Mouse (Mus musculus) central nervous system, embryonic 11.5 days (tissue): ENCODE measurements around the gene Mrm2. TPM values are rescaled to one million over a fixed set of nuclear protein-coding genes. Genes with fewer than 3 reads are reported as not detected.

Experiments used
- polyA plus RNA-seq: library from polyadenylated mRNA; depleted of rRNA; stranded (reverse); fragments of >200 nt; gene quantifications from 2 replicates; pipeline ENCODE4 v1.2.3, GENCODE M21; 2012; rRNA removed

The Mrm2 gene
- 14.0 and 19.0 TPM in 2 replicates for polyA plus RNA-seq

GRCm38 (mm10) chr5:140331615-140332512, at the start of gene Mrm2:
Gene Mrm2, minus strand, starts transcription at chr5:140331898.

DNA sequence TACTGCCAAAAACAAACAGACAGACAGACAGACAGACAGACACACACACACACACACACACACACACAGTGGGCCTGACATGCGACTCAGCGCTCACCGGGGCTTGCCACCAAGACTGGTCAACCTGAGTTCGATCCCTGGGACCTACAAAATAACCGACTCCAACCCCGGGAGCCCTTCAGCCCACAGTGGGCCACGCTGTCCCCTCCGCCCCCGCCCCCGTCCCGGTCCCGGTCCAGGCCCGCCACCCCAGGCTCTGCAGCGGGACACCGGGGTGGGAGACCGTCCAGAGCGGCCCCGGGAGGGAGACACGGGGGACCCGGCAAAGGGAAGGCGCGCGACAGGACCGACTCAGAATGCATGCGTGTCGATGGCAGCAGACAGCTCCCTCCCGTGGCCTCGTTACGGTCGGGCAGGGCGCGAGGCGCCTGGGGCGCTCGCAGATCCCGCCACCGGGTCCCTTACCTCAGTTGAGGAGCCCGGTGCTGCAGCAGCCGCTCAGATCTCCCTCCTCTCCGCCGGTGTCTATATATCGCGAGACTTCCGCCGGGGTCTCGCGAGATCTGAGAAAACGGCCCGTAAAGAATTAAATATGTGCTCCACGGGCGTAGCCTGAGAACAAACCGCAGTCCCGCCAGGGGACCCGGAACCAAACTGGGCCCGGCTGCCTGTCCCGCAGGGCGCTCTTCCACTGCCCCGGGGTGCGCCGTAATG, 10.5 kb downstream of the Mrm2 start, which contains the start of the genes Mad1l1 and Nudt1:
Gene Mad1l1, minus strand, starts transcription at position 511 of the 714 bp plus-strand sequence.
Gene Nudt1, plus strand, starts transcription at position 615 of the 714 bp plus-strand sequence.

Other genes starting within 250 kb of the Mrm2 start
- gene Mad1l1, start 10.3 kb downstream of the Mrm2 start, polyA plus RNA-seq = 31.4 and 36.9 TPM in 2 replicates
- 41.5 and 71.6 TPM in 2 replicates for gene Nudt1, start 10.2 kb downstream of the Mrm2 start, polyA plus RNA-seq
- gene Snx8, start 57.4 kb upstream of the Mrm2 start, polyA plus RNA-seq = 20.9 and 23.3 TPM in 2 replicates
- gene Eif3b, start 87.4 kb upstream of the Mrm2 start, polyA plus RNA-seq = 149 and 191 TPM in 2 replicates
- 0.14 and 0.20 TPM in 2 replicates for gene Gm4869, start 113.7 kb upstream of the Mrm2 start, polyA plus RNA-seq
- gene Chst12, start 173.7 kb upstream of the Mrm2 start, polyA plus RNA-seq = 7.0 and 8.9 TPM in 2 replicates
- gene Grifin, start 233.2 kb upstream of the Mrm2 start, polyA plus RNA-seq = 0.24 and 0.31 TPM in 2 replicates